29 mouse cellular contexts compared by ENCODE assay signal in genomic region chr8:58025558-58025957, GRCm38 (mm10).
DNase-seq lines count a peak whose midpoint lies in the region; ATAC-seq lines count a peak whose summit lies in the region.
"Had no signal": no experiment of that assay in that cellular context is flagged by ENCODE, and none has a peak within 500 bp of the region (broad histone marks: within the 10 kb centered on the region; RNA-seq: fewer than 3 reads in every experiment).

No protein-coding gene starts in this region.

- no peaks in the 10 kb centered on the region for H3K36me3 ChIP-seq in limb, embryonic 15.5 days
- no peaks in the 10 kb centered on the region for H3K36me3 ChIP-seq in limb, embryonic 10.5 days
- no peaks in the 10 kb centered on the region for H3K36me3 ChIP-seq in kidney, embryonic 15.5 days
- H3K36me3 ChIP-seq: embryonic facial prominence, embryonic 15.5 days; forebrain, embryonic 15.5 days; G1E; liver, embryonic 15.5 days; midbrain, embryonic 15.5 days; neural tube, embryonic 12.5 days; stomach, embryonic 15.5 days had no signal

- peak; percentile 40; the same call in 1 of the 2 replicates for ATAC-seq in limb, embryonic 15.5 days (ENCODE audit: insufficient number of reproducible peaks, low FRiP score, low TSS enrichment, low read depth)
- ATAC-seq in kidney, embryonic 15.5 days (replicated peaks; ENCODE audit: low FRiP score): no peak
- ATAC-seq: activated CD4-positive, CD25-positive, alpha-beta regulatory T cell, adult 4 months; forebrain, embryonic 15.5 days; hindbrain, postnatal 0 days; intestine, embryonic 16.5 days; midbrain, embryonic 15.5 days had no signal

- H3K4me2 ChIP-seq in limb, embryonic 15.5 days: no peak overlapping the region
- H3K4me2 ChIP-seq in kidney, embryonic 15.5 days: no peak overlapping the region
- H3K4me2 ChIP-seq: embryonic facial prominence, embryonic 15.5 days; forebrain, embryonic 15.5 days; heart, embryonic 11.5 days; liver, embryonic 15.5 days; midbrain, embryonic 15.5 days; neural tube, embryonic 12.5 days; stomach, embryonic 15.5 days had no signal

- WGBS in limb, embryonic 15.5 days: 75% methylated on average over 4 of the region's 4 CpGs
- WGBS in limb, embryonic 10.5 days: 93% methylated on average over 4 of the region's 4 CpGs
- WGBS in kidney, embryonic 15.5 days: 92% methylated on average over 4 of the region's 4 CpGs

- no peak overlapping the region for H3K27ac ChIP-seq in limb, embryonic 15.5 days
- H3K27ac ChIP-seq in limb, embryonic 10.5 days: no peak overlapping the region
- no peak overlapping the region for H3K27ac ChIP-seq in kidney, embryonic 15.5 days
- H3K27ac ChIP-seq: embryonic facial prominence, embryonic 15.5 days; forebrain, embryonic 15.5 days; hindbrain, postnatal 0 days; liver, embryonic 15.5 days; macrophage; midbrain, embryonic 15.5 days; neural tube, embryonic 12.5 days; stomach, embryonic 15.5 days had no signal

- no peak overlapping the region for H3K9ac ChIP-seq in limb, embryonic 15.5 days
- no peak overlapping the region for H3K9ac ChIP-seq in kidney, embryonic 15.5 days
- H3K9ac ChIP-seq: embryonic facial prominence, embryonic 15.5 days; forebrain, embryonic 15.5 days; liver, embryonic 15.5 days; midbrain, embryonic 15.5 days; neural tube, embryonic 12.5 days; stomach, embryonic 15.5 days had no signal

- intact Hi-C loops in heart, postnatal 36 days (cut with DNase I): no loop called here

- no peaks in the 10 kb centered on the region for H3K9me3 ChIP-seq in limb, embryonic 15.5 days
- no peaks in the 10 kb centered on the region for H3K9me3 ChIP-seq in limb, embryonic 10.5 days (replicated peaks)
- no peaks in the 10 kb centered on the region for H3K9me3 ChIP-seq in kidney, embryonic 15.5 days (replicated peaks)
- H3K9me3 ChIP-seq: embryonic facial prominence, embryonic 15.5 days; forebrain, embryonic 15.5 days; G1E; liver, embryonic 15.5 days; midbrain, embryonic 15.5 days; neural tube, embryonic 12.5 days; stomach, embryonic 15.5 days had no signal

- H3K4me1 ChIP-seq in limb, embryonic 15.5 days: no peaks in the 10 kb centered on the region
- H3K4me1 ChIP-seq in limb, embryonic 10.5 days: no peaks in the 10 kb centered on the region
- no peaks in the 10 kb centered on the region for H3K4me1 ChIP-seq in kidney, embryonic 15.5 days
- H3K4me1 ChIP-seq: embryonic facial prominence, embryonic 15.5 days; forebrain, embryonic 15.5 days; liver, embryonic 15.5 days; midbrain, embryonic 15.5 days; neural tube, embryonic 12.5 days; stomach, embryonic 15.5 days had no signal

- H3K4me3 ChIP-seq in limb, embryonic 15.5 days: no peak overlapping the region
- no peak overlapping the region for H3K4me3 ChIP-seq in limb, embryonic 10.5 days
- H3K4me3 ChIP-seq in kidney, embryonic 15.5 days (replicated peaks): no peak overlapping the region
- H3K4me3 ChIP-seq: embryonic facial prominence, embryonic 15.5 days; forebrain, embryonic 15.5 days; liver, embryonic 15.5 days; midbrain, embryonic 15.5 days; neural tube, embryonic 12.5 days; stomach, embryonic 15.5 days had no signal

- DNase-seq in limb, embryonic 10.5 days (ENCODE audit: low spot score): no peak
- peak; percentile 59 for DNase-seq in brain, adult 2 months (ENCODE audit: low read depth, low spot score)
- DNase-seq in cerebellum, adult 11-12 months: peak; percentile 32
- DNase-seq in cerebellum, postnatal 10 days: peak; percentile 39 to 53
- no peak for DNase-seq in heart, postnatal 36 days
- DNase-seq: adrenal gland, postnatal 10 days; B cell, adult 2 months; kidney, adult 9 months; kidney, postnatal 25 days; layer of hippocampus, postnatal 36 days; liver; right cerebral cortex, postnatal 4 days; thymus, adult 18-20 months; thymus, postnatal 4 days had no signal

- H3K27me3 ChIP-seq in limb, embryonic 15.5 days: no peaks in the 10 kb centered on the region
- H3K27me3 ChIP-seq in limb, embryonic 10.5 days (ENCODE audit: low read depth, poor library complexity, severe bottlenecking): no peaks in the 10 kb centered on the region
- no peaks in the 10 kb centered on the region for H3K27me3 ChIP-seq in kidney, embryonic 15.5 days
- H3K27me3 ChIP-seq: CH12.LX; embryonic facial prominence, embryonic 15.5 days; forebrain, embryonic 15.5 days; liver, embryonic 15.5 days; midbrain, embryonic 15.5 days; neural tube, embryonic 12.5 days; stomach, embryonic 15.5 days had no signal

Comparison
In these comparisons a context has a peak if more than half of its experiments do, and no peak if none do; other contexts are left out.
1. DNase-seq: peak in brain, adult 2 months (single experiment), cerebellum, adult 11-12 months (single experiment) and cerebellum, postnatal 10 days (2 of 2); none in limb, embryonic 10.5 days (single experiment) and heart, postnatal 36 days (0 of 2).